Mouse (Mus musculus): ENCODE results near the gene Atp6v1a. TPM values are rescaled to one million over a fixed set of nuclear protein-coding genes. Genes with fewer than 3 reads are reported as not detected.
A peak's percentile ranks its signal among the peaks of the same experiment; 100 is the strongest.

The Atp6v1a gene
- polyA plus RNA-seq, 1 experiment: 139 TPM

- no peak for DNase-seq
- Histone ChIP-seq H3K4me1 (ENCODE audit: control insufficient read depth, insufficient read depth, low read length) (no peaks in the 10 kb centered on the region), H3K27ac (ENCODE audit: insufficient read depth, low read depth, low read length) (no peak overlapping the region), H3K27me3 (replicated peaks; ENCODE audit: control insufficient read depth, insufficient read depth, low read length) (no peaks in the 10 kb centered on the region), H3K36me3 (ENCODE audit: control insufficient read depth, insufficient read depth, low read length) (no peaks in the 10 kb centered on the region; the same call in 1 of the 2 replicates), H3K4me3 (ENCODE audit: insufficient read depth, low read depth, low read length) (no peak overlapping the region)
- 84% methylated on average over 2 of the region's 2 CpGs for WGBS
- TF ChIP-seq CTCF (conservative IDR thresholded peaks at IDR 0.05; ENCODE audit: insufficient read depth, insufficient read length, low read depth, low read length) (no peak), POLR2A (IDR thresholded peaks at IDR 0.05; ENCODE audit: low read depth, low read length) (no peak)
Measured at GRCm38 (mm10) chr16:44163831-44164230, 24.3 kb upstream of the Atp6v1a start.

GRCm38 (mm10) chr16:44159325-44159724 lies 19.8 kb upstream of the Atp6v1a start:
- H3K36me3 ChIP-seq (ENCODE audit: control insufficient read depth, insufficient read depth, low read length): no peaks in the 10 kb centered on the region; the same call in 1 of the 2 replicates
- no peak for DNase-seq
- H3K4me3 ChIP-seq (ENCODE audit: insufficient read depth, low read depth, low read length): no peak overlapping the region
- H3K27ac ChIP-seq (ENCODE audit: insufficient read depth, low read depth, low read length): no peak overlapping the region
- no peaks in the 10 kb centered on the region for H3K27me3 ChIP-seq (replicated peaks; ENCODE audit: control insufficient read depth, insufficient read depth, low read length)
- WGBS: 91% methylated on average over 7 of the region's 7 CpGs
- TF ChIP-seq POLR2A (IDR thresholded peaks at IDR 0.05; ENCODE audit: low read depth, low read length) (no peak), CTCF (conservative IDR thresholded peaks at IDR 0.05; ENCODE audit: insufficient read depth, insufficient read length, low read depth, low read length) (no peak)
- H3K4me1 ChIP-seq (ENCODE audit: control insufficient read depth, insufficient read depth, low read length): no peaks in the 10 kb centered on the region

GRCm38 (mm10) chr16:44154497-44155057 lies 15.1 kb upstream of the Atp6v1a start:
- DNase-seq: no peak
- H3K27me3 ChIP-seq (replicated peaks; ENCODE audit: control insufficient read depth, insufficient read depth, low read length): no peaks in the 10 kb centered on the region
- TF ChIP-seq CTCF (conservative IDR thresholded peaks at IDR 0.05; ENCODE audit: insufficient read depth, insufficient read length, low read depth, low read length) (no peak), POLR2A (IDR thresholded peaks at IDR 0.05; ENCODE audit: low read depth, low read length) (no peak)

GRCm38 (mm10) chr16:44149002-44149767 lies 9.7 kb upstream of the Atp6v1a start:
- DNase-seq: no peak
- no peak overlapping the region for H3K4me3 ChIP-seq (ENCODE audit: insufficient read depth, low read depth, low read length)
- H3K4me1 ChIP-seq (ENCODE audit: control insufficient read depth, insufficient read depth, low read length): no peaks in the 10 kb centered on the region
- no peaks in the 10 kb centered on the region for H3K27me3 ChIP-seq (replicated peaks; ENCODE audit: control insufficient read depth, insufficient read depth, low read length)
- no peaks in the 10 kb centered on the region for H3K36me3 ChIP-seq (ENCODE audit: control insufficient read depth, insufficient read depth, low read length)
- TF ChIP-seq POLR2A (IDR thresholded peaks at IDR 0.05; ENCODE audit: low read depth, low read length) (no peak), CTCF (conservative IDR thresholded peaks at IDR 0.05; ENCODE audit: insufficient read depth, insufficient read length, low read depth, low read length) (no peak)
- 95% methylated on average over 1 of the region's 1 CpGs for WGBS
- H3K27ac ChIP-seq (ENCODE audit: insufficient read depth, low read depth, low read length): no peak overlapping the region

More at GRCm38 (mm10) chr16:44154497-44155057, 15.1 kb upstream of the Atp6v1a start:
- H3K27ac ChIP-seq (ENCODE audit: insufficient read depth, low read depth, low read length): no peak overlapping the region
- H3K36me3 ChIP-seq (ENCODE audit: control insufficient read depth, insufficient read depth, low read length): no peaks in the 10 kb centered on the region; the same call in 1 of the 2 replicates
- H3K4me1 ChIP-seq (ENCODE audit: control insufficient read depth, insufficient read depth, low read length): no peaks in the 10 kb centered on the region
- no peak overlapping the region for H3K4me3 ChIP-seq (ENCODE audit: insufficient read depth, low read depth, low read length)
- WGBS: 71% methylated on average over 6 of the region's 6 CpGs

- Histone ChIP-seq H3K27ac (ENCODE audit: insufficient read depth, low read depth, low read length) (peak overlapping the region; percentile 57; the same call in 1 of the 2 replicates), H3K4me3 (ENCODE audit: insufficient read depth, low read depth, low read length) (no peak overlapping the region), H3K36me3 (ENCODE audit: control insufficient read depth, insufficient read depth, low read length) (no peaks in the 10 kb centered on the region), H3K4me1 (ENCODE audit: control insufficient read depth, insufficient read depth, low read length) (no peaks in the 10 kb centered on the region), H3K27me3 (replicated peaks; ENCODE audit: control insufficient read depth, insufficient read depth, low read length) (no peaks in the 10 kb centered on the region)
- no peak for TF ChIP-seq POLR2A (IDR thresholded peaks at IDR 0.05; ENCODE audit: low read depth, low read length)
- no peak for TF ChIP-seq CTCF (conservative IDR thresholded peaks at IDR 0.05; ENCODE audit: insufficient read depth, insufficient read length, low read depth, low read length)
- 8% methylated on average over 6 of the region's 6 CpGs for WGBS
- DNase-seq: peak; percentile 56
Measured at GRCm38 (mm10) chr16:44141483-44141882, 2.0 kb upstream of the Atp6v1a start.

- Histone ChIP-seq H3K27me3 (replicated peaks; ENCODE audit: control insufficient read depth, insufficient read depth, low read length) (no peaks in the 10 kb centered on the region), H3K27ac (ENCODE audit: insufficient read depth, low read depth, low read length) (peak overlapping the region; percentile 84), H3K4me3 (ENCODE audit: insufficient read depth, low read depth, low read length) (peak overlapping the region; percentile 87), H3K36me3 (ENCODE audit: control insufficient read depth, insufficient read depth, low read length) (no peaks in the 10 kb centered on the region), H3K4me1 (ENCODE audit: control insufficient read depth, insufficient read depth, low read length) (peaks cover 1% of the 10 kb centered on the region; the same call in 1 of the 2 replicates)
- TF ChIP-seq POLR2A (IDR thresholded peaks at IDR 0.05; ENCODE audit: low read depth, low read length) (no peak), CTCF (conservative IDR thresholded peaks at IDR 0.05; ENCODE audit: insufficient read depth, insufficient read length, low read depth, low read length) (peak; percentile 50)
- WGBS: under 1% methylated on average over 44 of the region's 44 CpGs
- DNase-seq: peak; percentile 90
Measured at GRCm38 (mm10) chr16:44140186-44140787, 782 bp upstream of the Atp6v1a start.
